Mouse (Mus musculus): ENCODE measurements around the gene Gapt. TPM values are rescaled to one million over a fixed set of nuclear protein-coding genes. Genes with fewer than 3 reads are reported as not detected.
A peak's percentile ranks its signal among the peaks of the same experiment; 100 is the strongest.

Gapt gene
- polyA plus RNA-seq, 1 experiment from 2014 or later = 0.36 TPM

DNA sequence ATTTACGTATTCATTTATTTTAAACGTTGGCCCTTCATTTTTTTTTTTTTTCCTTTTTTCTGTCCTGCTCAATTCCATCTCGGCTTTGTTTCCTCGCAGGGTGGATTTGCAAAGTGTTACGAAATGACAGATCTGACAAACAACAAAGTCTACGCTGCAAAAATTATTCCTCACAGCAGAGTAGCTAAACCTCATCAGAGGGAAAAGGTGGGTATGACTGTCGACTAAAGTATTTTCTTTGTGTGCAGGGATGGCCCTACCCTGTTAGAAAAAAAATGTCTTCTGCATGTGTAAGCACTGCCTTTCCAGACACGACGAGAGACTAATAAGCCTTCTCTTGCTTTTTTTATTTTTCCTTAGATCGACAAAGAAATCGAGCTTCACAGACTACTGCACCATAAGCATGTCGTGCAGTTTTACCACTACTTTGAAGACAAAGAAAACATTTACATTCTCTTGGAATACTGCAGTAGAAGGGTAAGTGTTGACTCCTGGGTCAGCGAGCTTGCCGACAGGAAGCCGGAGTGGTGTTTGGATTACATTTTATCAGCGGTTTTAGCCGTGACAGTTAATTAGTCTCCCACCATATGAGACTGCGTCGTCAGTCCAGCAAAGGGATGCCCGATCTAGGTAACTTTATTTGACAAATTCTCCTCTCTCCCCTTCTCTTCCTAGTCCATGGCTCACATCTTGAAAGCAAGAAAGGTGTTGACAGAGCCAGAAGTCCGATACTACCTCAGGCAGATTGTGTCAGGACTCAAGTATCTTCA, 39.1 kb upstream of the Gapt start:
- 3% methylated on average over 21 of the region's 21 CpGs for WGBS
- Histone ChIP-seq H3K4me2 (ENCODE audit: low read depth, low read length) (peak overlapping the region; percentile 90), H3K27me3 (replicated peaks; ENCODE audit: control insufficient read depth, insufficient read depth, low read length) (no peaks in the 10 kb centered on the region), H3K4me1 (ENCODE audit: control insufficient read depth, insufficient read depth, low read length) (peaks cover 4% of the 10 kb centered on the region), H3K36me3 (ENCODE audit: control insufficient read depth, insufficient read depth, low read length) (peaks cover 45% of the 10 kb centered on the region), H3K27ac (replicated peaks; ENCODE audit: low read depth, low read length) (peak overlapping the region; percentile 87), H3K4me3 (ENCODE audit: low read depth, low read length) (peak overlapping the region; percentile 82), H3K9me3 (ENCODE audit: control insufficient read depth, low read length) (0 out of 2 replicates have a peak, but pooled peaks cover 6% of the 10 kb centered on the region), H3K9ac (ENCODE audit: low read depth, low read length) (peak overlapping the region; percentile 94)
- ATAC-seq (ENCODE audit: low read depth) (no peak), DNase-seq (ENCODE audit: low spot score) (peak; percentile 21)

DNA sequence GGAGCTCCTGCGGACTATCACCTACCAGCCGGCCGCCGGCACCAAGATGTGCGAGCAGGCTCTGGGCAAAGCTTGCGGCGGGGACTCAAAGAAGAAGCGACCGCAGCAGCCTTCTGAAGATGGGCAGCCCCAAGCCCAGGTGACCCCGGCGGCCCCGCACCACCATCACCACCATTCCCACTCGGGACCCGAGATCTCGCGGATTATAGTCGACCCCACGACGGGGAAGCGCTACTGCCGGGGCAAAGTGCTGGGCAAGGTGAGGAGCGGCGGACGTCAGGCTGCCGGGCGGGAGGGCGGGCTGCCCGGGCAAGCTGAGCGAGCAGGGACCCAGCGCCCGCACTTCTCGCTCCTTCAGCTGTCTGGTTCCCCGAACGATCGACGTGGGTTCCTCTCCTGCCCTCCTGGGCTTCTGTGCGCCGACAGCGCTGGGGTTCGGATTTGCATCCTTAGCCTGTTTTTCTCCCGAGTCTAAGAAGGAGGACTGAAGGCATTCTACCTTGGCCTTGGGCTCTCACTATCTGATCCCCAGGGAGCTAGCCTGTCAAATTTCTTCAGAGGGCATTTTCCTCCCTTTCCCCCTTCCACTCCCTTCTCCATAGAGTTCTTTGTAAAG, 38.3 kb upstream of the Gapt start:
- peak overlapping the region; percentile 82 for H3K4me3 ChIP-seq (ENCODE audit: low read depth, low read length)
- peak overlapping the region; percentile 87 for H3K27ac ChIP-seq (replicated peaks; ENCODE audit: low read depth, low read length)
- H3K9me3 ChIP-seq (ENCODE audit: control insufficient read depth, low read length) = 0 out of 2 replicates have a peak, but pooled peaks cover 4% of the 10 kb centered on the region
- 0% methylated on average over 6 of the region's 41 CpGs for WGBS
- peak overlapping the region; percentile 94 for H3K9ac ChIP-seq (ENCODE audit: low read depth, low read length)
- H3K4me2 ChIP-seq (ENCODE audit: low read depth, low read length) = peak overlapping the region; percentile 90
- peak; percentile 8 for ATAC-seq (ENCODE audit: low read depth)
- DNase-seq (ENCODE audit: low spot score) = peak; percentile 47
- peaks cover 4% of the 10 kb centered on the region for H3K4me1 ChIP-seq (ENCODE audit: control insufficient read depth, insufficient read depth, low read length)
- peaks cover 36% of the 10 kb centered on the region for H3K36me3 ChIP-seq (ENCODE audit: control insufficient read depth, insufficient read depth, low read length)
- H3K27me3 ChIP-seq (replicated peaks; ENCODE audit: control insufficient read depth, insufficient read depth, low read length) = no peaks in the 10 kb centered on the region

DNA sequence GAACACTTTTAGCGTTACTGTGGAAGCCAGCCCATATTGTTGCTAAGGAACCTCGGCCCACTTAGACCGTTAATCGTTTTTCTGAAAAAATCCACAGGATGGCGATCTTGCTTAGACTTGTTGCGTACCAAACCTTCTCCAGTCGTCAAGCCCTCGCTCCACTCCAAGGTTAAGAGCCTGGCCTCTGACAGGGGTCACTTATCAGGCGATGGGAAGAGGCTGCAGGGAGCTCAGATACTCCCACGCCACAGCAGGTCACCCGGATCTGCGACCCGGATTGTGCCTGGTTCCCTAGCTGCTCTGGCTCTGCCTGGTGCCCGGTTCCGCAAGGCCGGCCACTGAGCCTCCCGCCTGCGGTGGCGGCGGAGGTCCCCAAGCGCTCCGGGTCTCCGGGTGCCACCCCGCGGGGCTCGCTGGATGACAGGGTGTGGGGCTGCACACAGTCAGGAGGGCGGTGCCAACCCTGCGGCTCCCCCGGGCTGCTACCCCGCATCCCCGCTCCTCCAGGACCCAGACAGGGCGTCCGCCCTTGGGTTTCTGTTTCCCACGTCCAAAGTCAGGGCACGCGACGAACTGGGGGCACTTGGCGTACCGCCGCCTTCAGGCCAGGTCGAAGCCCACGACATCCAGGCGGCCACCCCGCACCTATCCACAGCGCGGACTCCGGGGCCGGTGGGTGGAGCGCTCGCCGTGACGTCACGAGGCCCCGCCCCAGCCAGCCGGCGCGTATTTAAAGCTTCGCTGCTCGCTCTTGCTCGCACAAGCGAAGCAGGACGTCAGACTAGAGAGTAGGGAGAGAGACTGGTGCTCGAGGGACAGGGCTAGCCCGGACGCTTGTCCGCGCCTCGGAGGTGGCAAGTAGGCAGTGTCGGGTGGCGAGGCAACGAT, 37.5 kb upstream of the Gapt start, which contains the start of gene Plk2:
Gene Plk2, plus strand, starts transcription at position 756 of the 888 bp plus-strand sequence.
- H3K9me3 ChIP-seq (ENCODE audit: control insufficient read depth, low read length) = peaks cover 6% of the 10 kb centered on the region; the same call in 1 of the 2 replicates
- under 1% methylated on average over 53 of the region's 71 CpGs for WGBS
- no peaks in the 10 kb centered on the region for H3K27me3 ChIP-seq (replicated peaks; ENCODE audit: control insufficient read depth, insufficient read depth, low read length)

GRCm38 (mm10) chr13:110392631-110393030, 35.6 kb upstream of the Gapt start:
- no peak for ATAC-seq (ENCODE audit: low read depth)
- 50% methylated on average over 3 of the region's 3 CpGs for WGBS
- DNase-seq (ENCODE audit: low spot score) = no peak

More for the DNA sequence above, 37.5 kb upstream of the Gapt start, which contains the start of gene Plk2:
- Histone ChIP-seq H3K4me2 (ENCODE audit: low read depth, low read length) (peak within 1 kb of the TSS; percentile 90), H3K4me3 (ENCODE audit: low read depth, low read length) (peak within 1 kb of the TSS; percentile 82), H3K27ac (replicated peaks; ENCODE audit: low read depth, low read length) (peak within 1 kb of the TSS; percentile 87), H3K36me3 (ENCODE audit: control insufficient read depth, insufficient read depth, low read length) (peaks cover 29% of the 10 kb centered on the region), H3K4me1 (ENCODE audit: control insufficient read depth, insufficient read depth, low read length) (peaks cover 4% of the 10 kb centered on the region), H3K9ac (ENCODE audit: low read depth, low read length) (peak within 1 kb of the TSS; percentile 94)
- peak; percentile 94 for ATAC-seq (ENCODE audit: low read depth)
- peak; percentile 96 for DNase-seq (ENCODE audit: low spot score)

GRCm38 (mm10) chr13:110392210-110392609, 35.2 kb upstream of the Gapt start:
- Histone ChIP-seq H3K4me3 (ENCODE audit: low read depth, low read length) (no peak overlapping the region), H3K4me1 (ENCODE audit: control insufficient read depth, insufficient read depth, low read length) (peaks cover 4% of the 10 kb centered on the region), H3K27ac (replicated peaks; ENCODE audit: low read depth, low read length) (no peak overlapping the region), H3K9ac (ENCODE audit: low read depth, low read length) (no peak overlapping the region), H3K9me3 (ENCODE audit: control insufficient read depth, low read length) (peaks cover 15% of the 10 kb centered on the region), H3K4me2 (ENCODE audit: low read depth, low read length) (no peak overlapping the region), H3K36me3 (ENCODE audit: control insufficient read depth, insufficient read depth, low read length) (peaks cover 6% of the 10 kb centered on the region; the same call in 1 of the 2 replicates), H3K27me3 (replicated peaks; ENCODE audit: control insufficient read depth, insufficient read depth, low read length) (no peaks in the 10 kb centered on the region)
- DNase-seq (ENCODE audit: low spot score) (peak; percentile 81), ATAC-seq (ENCODE audit: low read depth) (no peak)
- WGBS = 15% methylated on average over 8 of the region's 8 CpGs

More at GRCm38 (mm10) chr13:110392631-110393030, 35.6 kb upstream of the Gapt start:
- Histone ChIP-seq H3K27ac (replicated peaks; ENCODE audit: low read depth, low read length) (no peak overlapping the region), H3K4me1 (ENCODE audit: control insufficient read depth, insufficient read depth, low read length) (peaks cover 4% of the 10 kb centered on the region), H3K4me2 (ENCODE audit: low read depth, low read length) (no peak overlapping the region), H3K9me3 (ENCODE audit: control insufficient read depth, low read length) (peaks cover 15% of the 10 kb centered on the region), H3K4me3 (ENCODE audit: low read depth, low read length) (no peak overlapping the region), H3K27me3 (replicated peaks; ENCODE audit: control insufficient read depth, insufficient read depth, low read length) (no peaks in the 10 kb centered on the region), H3K9ac (ENCODE audit: low read depth, low read length) (no peak overlapping the region), H3K36me3 (ENCODE audit: control insufficient read depth, insufficient read depth, low read length) (peaks cover 10% of the 10 kb centered on the region)

DNA sequence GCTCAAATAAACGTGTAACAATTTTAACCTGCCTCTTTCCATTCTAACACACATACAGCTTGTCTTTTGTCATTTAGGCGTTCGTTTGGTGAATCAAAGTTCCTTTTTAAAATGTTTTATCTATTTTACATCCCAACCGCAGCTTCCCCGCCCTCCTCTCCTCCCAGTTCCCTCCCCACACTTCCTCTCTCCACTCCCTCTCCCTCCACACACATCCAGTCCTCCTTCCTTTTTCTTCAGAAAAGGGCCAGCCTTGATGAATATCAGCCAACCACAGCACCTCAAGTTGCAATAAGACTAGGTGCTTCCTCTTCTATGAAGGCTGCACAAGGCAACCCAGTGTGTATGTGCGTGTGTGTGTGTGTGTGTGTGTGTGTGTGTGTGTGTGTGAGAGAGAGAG, 27.5 kb upstream of the Gapt start:
- ATAC-seq (ENCODE audit: low read depth) (no peak), DNase-seq (ENCODE audit: low spot score) (no peak)
- Histone ChIP-seq H3K36me3 (ENCODE audit: control insufficient read depth, insufficient read depth, low read length) (no peaks in the 10 kb centered on the region), H3K9me3 (ENCODE audit: control insufficient read depth, low read length) (peaks cover 9% of the 10 kb centered on the region; the same call in 1 of the 2 replicates), H3K27me3 (replicated peaks; ENCODE audit: control insufficient read depth, insufficient read depth, low read length) (no peaks in the 10 kb centered on the region), H3K4me2 (ENCODE audit: low read depth, low read length) (no peak overlapping the region), H3K9ac (ENCODE audit: low read depth, low read length) (no peak overlapping the region), H3K4me3 (ENCODE audit: low read depth, low read length) (no peak overlapping the region), H3K4me1 (ENCODE audit: control insufficient read depth, insufficient read depth, low read length) (no peaks in the 10 kb centered on the region), H3K27ac (replicated peaks; ENCODE audit: low read depth, low read length) (no peak overlapping the region)
- 65% methylated on average over 6 of the region's 6 CpGs for WGBS

DNA sequence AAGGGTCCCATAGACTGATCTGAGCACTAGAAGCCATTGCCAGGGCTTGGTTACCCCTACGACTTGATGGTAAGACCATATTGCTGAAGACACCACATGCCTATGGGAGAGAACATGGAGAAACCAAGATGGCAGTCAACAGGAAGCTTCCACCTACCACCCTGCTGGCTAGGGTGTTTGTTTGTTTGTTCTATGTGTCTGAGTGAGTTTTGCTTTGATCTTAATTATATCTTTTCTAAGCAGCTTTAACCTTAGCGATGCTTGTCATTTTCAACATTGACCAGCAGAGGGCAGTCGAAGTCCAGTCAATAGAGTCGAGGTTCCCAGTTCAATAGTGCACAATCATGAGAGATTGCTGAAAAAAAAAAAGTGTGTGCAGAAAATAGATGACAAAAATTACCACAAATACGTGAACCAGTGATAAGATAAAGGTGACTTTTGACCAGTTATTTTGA, 25.5 kb upstream of the Gapt start:
- WGBS = 20% methylated on average over 5 of the region's 5 CpGs
- Histone ChIP-seq H3K36me3 (ENCODE audit: control insufficient read depth, insufficient read depth, low read length) (no peaks in the 10 kb centered on the region), H3K9ac (ENCODE audit: low read depth, low read length) (no peak overlapping the region), H3K27me3 (replicated peaks; ENCODE audit: control insufficient read depth, insufficient read depth, low read length) (no peaks in the 10 kb centered on the region), H3K27ac (replicated peaks; ENCODE audit: low read depth, low read length) (no peak overlapping the region), H3K9me3 (ENCODE audit: control insufficient read depth, low read length) (no peaks in the 10 kb centered on the region), H3K4me2 (ENCODE audit: low read depth, low read length) (no peak overlapping the region), H3K4me3 (ENCODE audit: low read depth, low read length) (no peak overlapping the region), H3K4me1 (ENCODE audit: control insufficient read depth, insufficient read depth, low read length) (no peaks in the 10 kb centered on the region)
- ATAC-seq (ENCODE audit: low read depth) = no peak
- DNase-seq (ENCODE audit: low spot score) = peak; percentile 74

DNA sequence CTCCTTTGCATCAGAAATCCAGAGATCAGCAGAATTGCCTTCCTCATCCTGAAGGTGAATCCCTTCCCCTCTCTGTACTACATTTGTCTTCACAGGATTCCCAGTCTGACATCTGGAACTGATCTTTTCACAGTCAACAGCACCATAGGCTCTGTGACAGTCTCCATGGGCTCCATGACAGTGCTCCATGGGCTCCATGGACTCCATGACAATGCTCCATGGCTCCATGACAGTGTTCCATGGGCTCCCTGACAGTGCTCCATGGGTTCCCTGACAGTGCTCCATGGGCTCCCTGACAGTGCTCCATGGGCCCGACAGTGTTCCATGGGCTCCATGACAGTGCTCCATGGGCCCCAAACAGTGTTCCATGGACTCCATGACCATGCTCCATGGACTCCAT, 12.7 kb upstream of the Gapt start:
- Histone ChIP-seq H3K9me3 (ENCODE audit: control insufficient read depth, low read length) (no peaks in the 10 kb centered on the region), H3K27ac (replicated peaks; ENCODE audit: low read depth, low read length) (no peak overlapping the region), H3K4me1 (ENCODE audit: control insufficient read depth, insufficient read depth, low read length) (no peaks in the 10 kb centered on the region), H3K4me3 (ENCODE audit: low read depth, low read length) (no peak overlapping the region), H3K9ac (ENCODE audit: low read depth, low read length) (no peak overlapping the region), H3K27me3 (replicated peaks; ENCODE audit: control insufficient read depth, insufficient read depth, low read length) (no peaks in the 10 kb centered on the region), H3K4me2 (ENCODE audit: low read depth, low read length) (no peak overlapping the region), H3K36me3 (ENCODE audit: control insufficient read depth, insufficient read depth, low read length) (no peaks in the 10 kb centered on the region)
- no peak for DNase-seq (ENCODE audit: low spot score)
- 100% methylated on average over 1 of the region's 1 CpGs for WGBS
- ATAC-seq (ENCODE audit: low read depth) = no peak

All from embryonic facial prominence, embryonic 14.5 days (tissue).